Mouse (Mus musculus): Measurements from ENCODE around the gene Erbb3. TPM values are rescaled to one million over a fixed set of nuclear protein-coding genes. Genes with fewer than 3 reads are reported as not detected.
A peak's percentile ranks its signal among the peaks of the same experiment; 100 is the strongest.

Erbb3 gene
- total and polyA plus RNA-seq, 2 experiments from 2014 or later: 0.21 to 1.1 TPM

DNA sequence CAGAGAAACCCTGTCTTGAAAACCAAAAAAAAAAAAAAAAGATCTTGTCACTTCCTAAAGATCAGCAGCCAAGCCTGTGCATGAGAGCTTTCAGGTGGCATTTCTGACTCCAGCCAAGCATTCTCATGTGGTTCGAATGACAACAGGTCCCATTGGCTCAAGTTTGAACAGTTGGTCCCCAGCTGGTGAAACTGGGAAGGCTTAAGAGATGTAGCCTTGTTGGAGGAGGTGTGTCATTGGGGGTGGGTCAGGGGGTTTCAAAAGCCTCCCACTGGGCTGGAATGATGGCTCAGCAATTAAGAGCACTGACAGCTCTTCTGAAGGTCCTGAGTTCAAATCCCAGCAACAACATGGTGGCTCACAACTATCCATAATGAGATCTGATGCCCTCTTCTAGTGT lies 12.0 kb upstream of the Erbb3 start:
- 100% methylated on average over 1 of the region's 1 CpGs for WGBS
- Histone ChIP-seq H3K27me3 (ENCODE audit: insufficient read depth, low read length) (no peaks in the 10 kb centered on the region), H3K4me2 (ENCODE audit: low read depth, low read length, poor library complexity, severe bottlenecking) (no peak overlapping the region), H3K4me1 (ENCODE audit: insufficient read depth, low read length) (no peaks in the 10 kb centered on the region), H3K9ac (replicated peaks; ENCODE audit: low read length, poor library complexity, severe bottlenecking) (no peak overlapping the region), H3K27ac (ENCODE audit: low read depth, low read length) (no peak overlapping the region), H3K4me3 (ENCODE audit: low read depth, low read length) (no peak overlapping the region), H3K36me3 (ENCODE audit: insufficient read depth, low read length) (no peaks in the 10 kb centered on the region), H3K9me3 (ENCODE audit: low read length) (no peaks in the 10 kb centered on the region)
- TF ChIP-seq CTCF (IDR thresholded peaks at IDR 0.05): no peak
- ATAC-seq (ENCODE audit: low FRiP score) (no peak), DNase-seq (ENCODE audit: low spot score) (no peak)

DNA sequence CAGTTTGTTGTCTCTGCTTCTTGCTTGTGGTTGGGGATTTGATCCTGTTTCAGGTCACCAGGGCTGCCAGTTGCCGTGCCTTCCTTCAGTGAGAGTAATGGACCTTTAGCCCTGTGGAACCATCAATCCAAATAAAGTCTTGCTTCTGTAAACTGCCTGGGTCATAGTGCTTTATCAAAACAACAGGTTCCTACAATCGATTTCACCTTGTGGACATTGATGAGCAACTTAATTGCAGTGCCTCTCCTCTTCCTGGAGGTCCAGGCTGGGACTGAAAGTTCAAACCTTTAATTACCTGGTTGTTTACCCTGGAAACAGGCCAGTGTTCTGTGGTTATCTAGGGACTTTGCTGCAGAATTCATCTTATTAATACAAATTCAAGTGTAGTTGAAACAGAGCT lies 9.0 kb upstream of the Erbb3 start:
- no peaks in the 10 kb centered on the region for H3K36me3 ChIP-seq (ENCODE audit: insufficient read depth, low read length)
- no peak for TF ChIP-seq CTCF (IDR thresholded peaks at IDR 0.05)
- no peak for ATAC-seq (ENCODE audit: low FRiP score)
- no peak for DNase-seq (ENCODE audit: low spot score)
- H3K9me3 ChIP-seq (ENCODE audit: low read length): no peaks in the 10 kb centered on the region
- no peak overlapping the region for H3K4me2 ChIP-seq (ENCODE audit: low read depth, low read length, poor library complexity, severe bottlenecking)
- 88% methylated on average over 2 of the region's 2 CpGs for WGBS
- no peak overlapping the region for H3K9ac ChIP-seq (replicated peaks; ENCODE audit: low read length, poor library complexity, severe bottlenecking)
- H3K27ac ChIP-seq (ENCODE audit: low read depth, low read length): no peak overlapping the region
- no peaks in the 10 kb centered on the region for H3K4me1 ChIP-seq (ENCODE audit: insufficient read depth, low read length)
- no peaks in the 10 kb centered on the region for H3K27me3 ChIP-seq (ENCODE audit: insufficient read depth, low read length)
- H3K4me3 ChIP-seq (ENCODE audit: low read depth, low read length): no peak overlapping the region

DNA sequence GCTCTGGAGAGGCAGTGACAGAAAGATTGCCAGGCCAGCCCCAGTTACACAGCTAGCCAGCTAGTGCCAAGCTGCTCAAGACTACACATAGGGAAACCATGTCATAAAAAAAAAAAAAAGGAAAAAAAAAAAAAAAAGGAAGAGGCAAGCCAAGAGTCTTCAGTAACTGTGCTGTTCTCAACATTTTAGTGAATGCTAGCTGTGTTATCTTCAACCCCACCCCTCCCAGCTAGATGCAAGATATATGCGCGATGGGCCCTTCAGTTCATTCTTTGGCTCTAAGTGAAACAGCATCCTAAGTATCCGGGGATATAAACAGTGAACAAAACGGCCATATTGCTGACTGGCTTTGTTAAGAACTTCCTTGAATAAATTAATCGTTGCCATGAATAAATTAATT lies 3.3 kb upstream of the Erbb3 start:
- Histone ChIP-seq H3K9me3 (ENCODE audit: low read length) (no peaks in the 10 kb centered on the region), H3K4me1 (ENCODE audit: insufficient read depth, low read length) (peaks cover 6% of the 10 kb centered on the region; the same call in 1 of the 2 replicates), H3K9ac (replicated peaks; ENCODE audit: low read length, poor library complexity, severe bottlenecking) (no peak overlapping the region), H3K36me3 (ENCODE audit: insufficient read depth, low read length) (no peaks in the 10 kb centered on the region), H3K27ac (ENCODE audit: low read depth, low read length) (no peak overlapping the region), H3K27me3 (ENCODE audit: insufficient read depth, low read length) (peaks cover 18% of the 10 kb centered on the region), H3K4me3 (ENCODE audit: low read depth, low read length) (no peak overlapping the region), H3K4me2 (ENCODE audit: low read depth, low read length, poor library complexity, severe bottlenecking) (no peak overlapping the region)
- 75% methylated on average over 5 of the region's 5 CpGs for WGBS
- ATAC-seq (ENCODE audit: low FRiP score): no peak
- DNase-seq (ENCODE audit: low spot score): no peak
- TF ChIP-seq CTCF (IDR thresholded peaks at IDR 0.05): no peak

DNA sequence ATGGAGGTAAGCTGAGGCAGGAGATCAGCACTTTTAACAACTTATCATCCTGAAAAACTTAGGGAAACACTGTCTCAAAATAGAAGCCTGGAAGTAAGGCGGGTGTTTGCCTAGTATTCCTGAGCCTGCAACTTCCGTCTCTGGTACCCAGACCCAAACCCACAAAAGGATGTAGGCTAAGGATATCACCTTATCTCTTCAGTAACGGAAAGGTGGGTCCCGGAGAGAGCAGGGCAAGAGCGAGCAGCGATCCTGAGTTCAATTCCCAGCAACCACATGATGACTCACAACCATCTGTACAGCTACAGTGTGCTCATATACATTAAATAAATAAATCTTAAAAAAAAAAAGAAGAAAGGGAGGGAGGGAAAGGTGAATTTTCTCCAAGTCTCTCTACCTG lies 2.0 kb upstream of the Erbb3 start:
- Histone ChIP-seq H3K9ac (replicated peaks; ENCODE audit: low read length, poor library complexity, severe bottlenecking) (no peak overlapping the region), H3K36me3 (ENCODE audit: insufficient read depth, low read length) (no peaks in the 10 kb centered on the region), H3K4me2 (ENCODE audit: low read depth, low read length, poor library complexity, severe bottlenecking) (no peak overlapping the region), H3K27ac (ENCODE audit: low read depth, low read length) (no peak overlapping the region), H3K4me3 (ENCODE audit: low read depth, low read length) (no peak overlapping the region), H3K4me1 (ENCODE audit: insufficient read depth, low read length) (peaks cover 6% of the 10 kb centered on the region; the same call in 1 of the 2 replicates), H3K27me3 (ENCODE audit: insufficient read depth, low read length) (peaks cover 24% of the 10 kb centered on the region), H3K9me3 (ENCODE audit: low read length) (no peaks in the 10 kb centered on the region)
- WGBS: 90% methylated on average over 6 of the region's 6 CpGs
- no peak for DNase-seq (ENCODE audit: low spot score)
- ATAC-seq (ENCODE audit: low FRiP score): no peak
- no peak for TF ChIP-seq CTCF (IDR thresholded peaks at IDR 0.05)

DNA sequence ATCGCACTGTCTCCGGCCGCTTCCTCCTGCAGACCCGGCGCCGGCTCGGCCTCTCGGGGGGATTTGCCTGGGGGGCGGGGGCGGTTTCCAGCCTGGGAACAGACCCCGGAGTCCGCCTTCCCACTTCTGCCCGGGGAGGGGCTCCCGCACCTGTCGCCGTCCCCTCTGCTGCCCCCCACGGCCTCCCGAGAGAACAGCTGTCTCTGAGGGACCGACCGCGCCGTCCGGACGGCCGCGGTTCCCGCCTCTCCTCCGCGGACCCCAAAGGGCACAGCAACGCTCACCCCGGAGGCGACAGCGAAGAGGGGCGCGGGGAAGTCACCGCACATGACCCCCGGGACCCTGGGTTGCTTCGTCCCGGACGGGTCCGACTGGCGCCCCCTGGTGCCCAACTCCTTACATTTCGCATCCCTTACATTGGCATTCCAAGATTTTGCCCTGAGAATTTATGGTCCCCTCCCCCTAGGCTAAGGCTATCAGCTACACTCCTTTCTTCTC lies 790 bp upstream of the Erbb3 start:
- WGBS: under 1% methylated on average over 40 of the region's 43 CpGs
- ATAC-seq (ENCODE audit: low FRiP score): peak; percentile 57; the same call in 1 of the 2 replicates
- Histone ChIP-seq H3K36me3 (ENCODE audit: insufficient read depth, low read length) (no peaks in the 10 kb centered on the region), H3K4me3 (ENCODE audit: low read depth, low read length) (peak overlapping the region; percentile 53), H3K9ac (replicated peaks; ENCODE audit: low read length, poor library complexity, severe bottlenecking) (peak overlapping the region; percentile 45), H3K27me3 (ENCODE audit: insufficient read depth, low read length) (peaks cover 24% of the 10 kb centered on the region), H3K4me2 (ENCODE audit: low read depth, low read length, poor library complexity, severe bottlenecking) (peak overlapping the region; percentile 99), H3K4me1 (ENCODE audit: insufficient read depth, low read length) (peaks cover 6% of the 10 kb centered on the region; the same call in 1 of the 2 replicates), H3K9me3 (ENCODE audit: low read length) (no peaks in the 10 kb centered on the region), H3K27ac (ENCODE audit: low read depth, low read length) (no peak overlapping the region)
- peak; percentile 55 for DNase-seq (ENCODE audit: low spot score)
- peak; percentile 77 for TF ChIP-seq CTCF (IDR thresholded peaks at IDR 0.05)

DNA sequence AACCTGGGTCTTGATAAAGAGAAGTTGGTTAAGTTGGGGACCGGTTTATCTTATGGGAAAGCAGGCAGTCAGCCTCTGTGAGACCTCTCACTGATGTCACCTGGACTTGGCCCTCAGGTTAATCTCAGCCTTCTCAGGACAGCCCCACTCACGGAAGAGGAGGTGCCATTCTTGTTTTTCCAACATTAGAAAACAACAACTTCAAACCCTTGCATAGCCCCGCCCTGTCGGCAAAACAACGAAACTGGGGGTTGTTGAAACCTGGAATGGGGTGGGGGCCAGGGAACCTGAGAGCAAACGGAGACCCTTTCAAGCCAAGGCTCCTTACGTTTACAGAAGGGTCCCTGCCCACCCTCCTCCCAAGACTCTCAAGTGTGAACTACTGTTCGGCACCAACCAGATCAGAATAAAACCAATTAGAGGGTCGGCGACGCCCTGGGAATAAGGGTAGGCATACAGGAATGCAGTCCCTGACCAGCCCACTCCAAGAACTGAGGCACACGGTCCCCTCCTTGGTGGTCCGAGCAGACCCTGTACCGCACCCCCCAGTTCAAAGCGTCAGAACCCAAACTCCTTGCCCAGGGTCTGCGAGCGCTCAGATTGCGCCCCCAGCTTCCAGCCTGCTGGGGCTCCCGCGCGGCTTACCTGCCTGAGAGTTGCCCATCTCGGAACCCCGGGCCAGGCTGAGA lies 533 bp downstream of the Erbb3 start:
- Histone ChIP-seq H3K36me3 (ENCODE audit: insufficient read depth, low read length) (no peaks in the 10 kb centered on the region), H3K9ac (replicated peaks; ENCODE audit: low read length, poor library complexity, severe bottlenecking) (peak overlapping the region; percentile 45), H3K4me2 (ENCODE audit: low read depth, low read length, poor library complexity, severe bottlenecking) (peak overlapping the region; percentile 99), H3K9me3 (ENCODE audit: low read length) (no peaks in the 10 kb centered on the region), H3K4me1 (ENCODE audit: insufficient read depth, low read length) (peaks cover 6% of the 10 kb centered on the region; the same call in 1 of the 2 replicates), H3K4me3 (ENCODE audit: low read depth, low read length) (peak overlapping the region; percentile 53), H3K27me3 (ENCODE audit: insufficient read depth, low read length) (peaks cover 24% of the 10 kb centered on the region), H3K27ac (ENCODE audit: low read depth, low read length) (no peak overlapping the region)
- WGBS: 4% methylated on average over 23 of the region's 23 CpGs
- ATAC-seq (ENCODE audit: low FRiP score) (0 out of 2 replicates have a peak, but pooled peaks have one; percentile 10), DNase-seq (ENCODE audit: low spot score) (no peak)
- TF ChIP-seq CTCF (IDR thresholded peaks at IDR 0.05): no peak

All from midbrain, postnatal 0 days (tissue).